Mouse (Mus musculus) liver, embryonic 14.5 days (tissue): ENCODE data around the gene Ube2i. TPM values are rescaled to one million over a fixed set of nuclear protein-coding genes. Genes with fewer than 3 reads are reported as not detected.

Experiments used
- ATAC-seq: fragments of 200-750 bp; cut with Nextera tagmentation; 2 replicates; pipeline ENCODE4 v1.8.0; 2017; ENCODE audit warnings: moderate number of reproducible peaks, mild to moderate bottlenecking, moderate library complexity; ENCODE audit not compliant: insufficient read depth
- DNase-seq, 3 experiments: peaks; one replicate each; pipeline ENCODE4 v3.0.0-alpha.2; 2012 to 2013; ENCODE audit warnings: low read depth in 3 of 3, low spot score in 3 of 3
- H3K27ac ChIP-seq: fragments of 300-500 bp; sonication (generic); 2 replicates; pipeline ENCODE4 v1.5.1; 2014; ENCODE audit warnings: moderate library complexity, mild to moderate bottlenecking, control low read depth, inconsistent platforms
- H3K27me3 ChIP-seq: fragments of 300-500 bp; sonication (generic); 2 replicates; pipeline ENCODE4 v1.6.1; 2014; ENCODE audit warnings: mild to moderate bottlenecking, low read length, moderate library complexity; ENCODE audit not compliant: control insufficient read depth, insufficient read depth
- H3K36me3 ChIP-seq: fragments of 300-500 bp; sonication (generic); replicated peaks from 2 replicates; pipeline ENCODE4 v1.6.1; 2014; ENCODE audit warnings: low read depth; ENCODE audit not compliant: control insufficient read depth, insufficient read depth
- H3K4me1 ChIP-seq, 2 experiments: fragments of 200-500 bp in 1 of 2; fragments of 300-500 bp in 1 of 2; sonication (generic) in 1 of 2; replicated peaks; 2 replicates each; pipeline ENCODE4 v1.6.1; 2012 to 2014; ENCODE audit warnings: antibody characterized with exemption in 1 of 2, inconsistent platforms in 1 of 2, low read length in 1 of 2; ENCODE audit not compliant: control insufficient read depth in 2 of 2, insufficient read depth in 2 of 2
- H3K4me2 ChIP-seq: fragments of 300-500 bp; sonication (generic); 2 replicates; pipeline ENCODE4 v1.6.1; 2014; ENCODE audit warnings: low read depth, mild to moderate bottlenecking, control low read depth, moderate library complexity
- H3K4me3 ChIP-seq, 2 experiments: fragments of 200-500 bp in 1 of 2; fragments of 300-500 bp in 1 of 2; sonication (generic) in 1 of 2; 2 replicates each; pipeline ENCODE4 v1.5.1; 2012 to 2014; ENCODE audit warnings: low read depth in 2 of 2, low read length in 2 of 2, mild to moderate bottlenecking in 2 of 2, control low read depth in 1 of 2, inconsistent platforms in 1 of 2, moderate library complexity in 1 of 2; ENCODE audit not compliant: insufficient read depth in 1 of 2
- H3K9ac ChIP-seq: fragments of 300-500 bp; sonication (generic); replicated peaks from 2 replicates; pipeline ENCODE4 v1.6.1; 2014; ENCODE audit warnings: mild to moderate bottlenecking, control low read depth, moderate library complexity
- H3K9me3 ChIP-seq: fragments of 300-500 bp; sonication (generic); 2 replicates; pipeline ENCODE4 v1.6.1; 2016; ENCODE audit warnings: low read length, mixed read lengths; ENCODE audit not compliant: control insufficient read depth
- CTCF ChIP-seq: IDR thresholded peaks from 2 replicates; pipeline ENCODE4 v1.5.1; 2016; ENCODE audit warnings: antibody characterized with exemption, low read depth, control low read depth
- EP300 ChIP-seq: IDR thresholded peaks from 2 replicates; pipeline ENCODE4 v1.6.1; 2016; ENCODE audit warnings: antibody characterized with exemption, low read depth
- WGBS: fragments of 180-500 bp; shearing (Covaris S2); extraction: QIAGEN DNeasy Blood & Tissue Kit; methylation state at CpG from one replicate; pipeline ENCODE4 v1.1.7; 2014; ENCODE audit not compliant: insufficient replicate concordance; 5-methylcytosine and 5-hydroxymethylcytosine counted together
- polyA plus RNA-seq, 2 experiments: library from polyadenylated mRNA; depleted of rRNA in 1 of 2; stranded (reverse) in 1 of 2; unstranded in 1 of 2; fragments of >200 nt; fragmentation: Nextera tagmentation in 1 of 2; extraction: Ambion mirVana in 1 of 2; gene quantifications; 2 replicates each; pipeline versions ENCODE4 v1.2.1 to v1.2.3; 2012 to 2014

The Ube2i gene
- polyA plus RNA-seq, 2 experiments: 168 to 244 TPM

- peaks cover 35% of the 10 kb centered on the region for H3K27me3 ChIP-seq
- ATAC-seq (no peak), DNase-seq (no peak)
- H3K4me1 ChIP-seq: no peaks in the 10 kb centered on the region
- peaks cover 2% of the 10 kb centered on the region; the same call in 1 of the 2 replicates for H3K36me3 ChIP-seq
- no peaks in the 10 kb centered on the region for H3K9me3 ChIP-seq
- no peak overlapping the region for H3K4me2 ChIP-seq
- no peak overlapping the region for H3K4me3 ChIP-seq
- 41% methylated on average over 2 of the region's 2 CpGs for WGBS
- no peak overlapping the region for H3K27ac ChIP-seq
- TF ChIP-seq CTCF (no peak), EP300 (no peak)
- H3K9ac ChIP-seq: no peak overlapping the region
These were observed 19.3 kb downstream of the Ube2i start for GRCm38 (mm10) chr17:25255110-25255509.

DNA sequence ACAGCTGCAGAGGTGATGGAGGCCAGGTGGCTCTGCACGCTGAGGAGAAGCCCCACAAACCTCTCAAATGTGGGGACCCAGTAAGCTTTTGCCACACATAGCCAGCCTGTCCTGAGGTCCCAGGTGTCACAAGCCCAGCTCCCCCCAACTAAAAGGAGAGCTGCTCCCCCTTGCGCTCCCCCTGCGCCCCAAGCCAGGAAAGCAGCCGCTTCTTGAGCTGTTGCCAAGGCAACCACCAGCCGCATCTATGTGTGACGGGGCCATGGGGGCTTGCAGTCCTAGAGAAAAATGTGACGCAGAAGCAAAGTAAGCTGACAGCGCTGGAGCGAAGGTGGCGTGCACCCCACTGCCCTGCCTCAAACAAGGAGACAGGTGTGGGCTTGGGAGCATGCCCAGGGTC, 20.7 kb downstream of the Ube2i start:
- WGBS: 45% methylated on average over 10 of the region's 10 CpGs
- H3K36me3 ChIP-seq: no peaks in the 10 kb centered on the region
- H3K27me3 ChIP-seq: peaks cover 35% of the 10 kb centered on the region
- no peak overlapping the region for H3K4me2 ChIP-seq
- DNase-seq (no peak), ATAC-seq (no peak)
- H3K27ac ChIP-seq: no peak overlapping the region
- H3K9ac ChIP-seq: no peak overlapping the region
- no peak for TF ChIP-seq EP300
- no peak for TF ChIP-seq CTCF
- no peaks in the 10 kb centered on the region for H3K4me1 ChIP-seq
- H3K9me3 ChIP-seq: no peaks in the 10 kb centered on the region
- no peak overlapping the region for H3K4me3 ChIP-seq

DNA sequence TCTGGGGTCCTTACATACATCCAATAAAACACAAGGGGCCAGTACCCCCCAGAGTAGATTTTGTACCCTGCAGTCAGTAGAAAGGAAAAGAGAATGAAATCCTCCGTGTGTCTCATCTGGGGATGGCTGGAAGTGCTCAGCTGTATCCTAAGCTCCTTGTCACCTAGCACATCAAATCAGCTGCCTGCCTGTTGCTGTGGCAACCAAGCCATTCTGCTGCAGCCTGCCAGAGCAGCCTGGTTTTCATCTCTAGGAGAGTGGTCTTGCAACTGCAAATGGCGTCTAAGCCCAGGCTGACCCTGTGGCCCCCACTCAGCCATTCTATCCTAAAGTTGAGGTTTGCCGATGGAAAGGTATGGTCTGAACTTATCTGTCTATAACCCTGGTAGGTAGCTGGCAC, 21.8 kb downstream of the Ube2i start:
- H3K9me3 ChIP-seq: no peaks in the 10 kb centered on the region
- H3K4me3 ChIP-seq: no peak overlapping the region
- WGBS: 44% methylated on average over 3 of the region's 3 CpGs
- ATAC-seq: no peak
- no peak overlapping the region for H3K9ac ChIP-seq
- H3K27ac ChIP-seq: no peak overlapping the region
- no peak overlapping the region for H3K4me2 ChIP-seq
- DNase-seq: no peak
- H3K27me3 ChIP-seq: peaks cover 35% of the 10 kb centered on the region
- H3K36me3 ChIP-seq: no peaks in the 10 kb centered on the region
- TF ChIP-seq CTCF: no peak
- TF ChIP-seq EP300: no peak
- no peaks in the 10 kb centered on the region for H3K4me1 ChIP-seq

GRCm38 (mm10) chr17:25250181-25250835, 24.1 kb downstream of the Ube2i start:
- H3K9ac ChIP-seq: no peak overlapping the region
- ATAC-seq (no peak), DNase-seq (no peak)
- H3K4me1 ChIP-seq: no peaks in the 10 kb centered on the region
- no peak overlapping the region for H3K4me3 ChIP-seq
- TF ChIP-seq CTCF (no peak), EP300 (no peak)
- H3K36me3 ChIP-seq: no peaks in the 10 kb centered on the region
- H3K9me3 ChIP-seq: no peaks in the 10 kb centered on the region
- no peak overlapping the region for H3K4me2 ChIP-seq
- H3K27me3 ChIP-seq: peaks cover 20% of the 10 kb centered on the region
- WGBS: 63% methylated on average over 8 of the region's 8 CpGs
- H3K27ac ChIP-seq: no peak overlapping the region

- Histone ChIP-seq H3K4me3 (no peak overlapping the region), H3K9ac (no peak overlapping the region), H3K36me3 (peaks cover 4% of the 10 kb centered on the region), H3K4me2 (no peak overlapping the region), H3K27ac (no peak overlapping the region), H3K9me3 (no peaks in the 10 kb centered on the region), H3K27me3 (no peaks in the 10 kb centered on the region; the same call in 1 of the 2 replicates), H3K4me1 (no peaks in the 10 kb centered on the region)
- ATAC-seq (no peak), DNase-seq (no peak)
- TF ChIP-seq CTCF: no peak
- TF ChIP-seq EP300: no peak
- WGBS: 34% methylated on average over 18 of the region's 18 CpGs
These were observed 26.2 kb downstream of the Ube2i start for GRCm38 (mm10) chr17:25248033-25248750.
